Mouse (Mus musculus) E14TG2a.4 (cell line): ENCODE measurements around the gene Zfr.

Experiments used
- CTCF ChIP-seq: conservative IDR thresholded peaks from 2 replicates; pipeline ENCODE4 v1.5.1; 2014; ENCODE audit warnings: low read length
- NANOG ChIP-seq: IDR thresholded peaks from 2 replicates; pipeline ENCODE4 v1.6.1; 2014; ENCODE audit warnings: borderline replicate concordance, low read length, mixed read lengths

GRCm38 (mm10) chr15:12149501-12149900 is 31.9 kb downstream of the Zfr start:
- no peak for TF ChIP-seq CTCF
- TF ChIP-seq NANOG, result no peak
